Mouse (Mus musculus): Measurements from ENCODE around the gene Kif9.

- TF ChIP-seq CTCF (IDR thresholded peaks at IDR 0.05; ENCODE audit: low read depth, low read length): no peak
- no peak for TF ChIP-seq POLR2A (IDR thresholded peaks at IDR 0.05; ENCODE audit: borderline replicate concordance, low read depth, low read length)
Measured at GRCm38 (mm10) chr9:110440049-110440448, 36.7 kb upstream of the Kif9 start.

All from bone marrow macrophage, adult 2 months (primary cell).